In genomic region chr2:129471905-129472304, GRCm38 (mm10) we compare ENCODE assay signal across 8 mouse cellular contexts.
DNase-seq lines count a peak whose midpoint lies in the region; ATAC-seq and TF ChIP-seq lines count a peak whose summit lies in the region.

No protein-coding gene starts in this region.

- 25% methylated on average over 5 of the region's 5 CpGs for WGBS in forebrain, embryonic 14.5 days
- WGBS in forebrain, embryonic 12.5 days: 26% methylated on average over 5 of the region's 5 CpGs
- 14% methylated on average over 5 of the region's 5 CpGs for WGBS in liver, postnatal 0 days (ENCODE audit: insufficient replicate concordance)

- no peaks in the 10 kb centered on the region for H3K36me3 ChIP-seq in forebrain, embryonic 14.5 days (ENCODE audit: control insufficient read depth, insufficient read depth, low read length)
- H3K36me3 ChIP-seq in forebrain, embryonic 12.5 days (replicated peaks): no peaks in the 10 kb centered on the region
- no peaks in the 10 kb centered on the region for H3K36me3 ChIP-seq in liver, postnatal 0 days (replicated peaks; ENCODE audit: insufficient read depth, low read length)

- no peaks in the 10 kb centered on the region for H3K9me3 ChIP-seq in forebrain, embryonic 14.5 days (replicated peaks; ENCODE audit: control insufficient read depth, low read length)
- no peaks in the 10 kb centered on the region for H3K9me3 ChIP-seq in forebrain, embryonic 12.5 days
- no peaks in the 10 kb centered on the region for H3K9me3 ChIP-seq in liver, postnatal 0 days (ENCODE audit: low read length)

- H3K4me2 ChIP-seq in forebrain, embryonic 14.5 days (ENCODE audit: low read length): no peak overlapping the region
- no peak overlapping the region for H3K4me2 ChIP-seq in forebrain, embryonic 12.5 days
- no peak overlapping the region for H3K4me2 ChIP-seq in liver, postnatal 0 days (ENCODE audit: low read depth, low read length)

- TF ChIP-seq EP300 in liver, postnatal 0 days (IDR thresholded peaks at IDR 0.05; ENCODE audit: low read depth): no peak

- no peaks in the 10 kb centered on the region for H3K4me1 ChIP-seq in forebrain, embryonic 14.5 days (ENCODE audit: control insufficient read depth, insufficient read depth, low read length)
- H3K4me1 ChIP-seq in forebrain, embryonic 12.5 days: no peaks in the 10 kb centered on the region
- H3K4me1 ChIP-seq in liver, postnatal 0 days (ENCODE audit: insufficient read depth): no peaks in the 10 kb centered on the region

- no peaks in the 10 kb centered on the region for H3K27me3 ChIP-seq in forebrain, embryonic 14.5 days (replicated peaks; ENCODE audit: control insufficient read depth, insufficient read depth, low read length)
- H3K27me3 ChIP-seq in forebrain, embryonic 12.5 days: no peaks in the 10 kb centered on the region
- H3K27me3 ChIP-seq in liver, postnatal 0 days (ENCODE audit: insufficient read depth, low read length): no peaks in the 10 kb centered on the region

- DNase-seq in forebrain, embryonic 14.5 days (ENCODE audit: low spot score): peak; percentile 67
- no peak for DNase-seq in liver, postnatal 0 days
- DNase-seq in liver: no peak
- peak; percentile 40 for DNase-seq in adipocyte (ENCODE audit: low spot score)
- peak; percentile 11 to 46 for DNase-seq in kidney, postnatal 36 days
- DNase-seq in right cerebral cortex, postnatal 10 days (ENCODE audit: low spot score in 2 of 2): peak; percentile 53 to 60
- no peak for DNase-seq in testis, postnatal 10 days (ENCODE audit: low spot score)

- H3K9ac ChIP-seq in forebrain, embryonic 14.5 days (ENCODE audit: low read length): no peak overlapping the region
- no peak overlapping the region for H3K9ac ChIP-seq in forebrain, embryonic 12.5 days
- no peak overlapping the region for H3K9ac ChIP-seq in liver, postnatal 0 days (replicated peaks)

- no peak overlapping the region for H3K4me3 ChIP-seq in forebrain, embryonic 14.5 days (ENCODE audit: low read depth, low read length)
- H3K4me3 ChIP-seq in forebrain, embryonic 12.5 days (replicated peaks): no peak overlapping the region
- no peak overlapping the region for H3K4me3 ChIP-seq in liver, postnatal 0 days (ENCODE audit: low read depth, low read length)

- H3K27ac ChIP-seq in forebrain, embryonic 14.5 days (ENCODE audit: low read depth, low read length): no peak overlapping the region
- no peak overlapping the region for H3K27ac ChIP-seq in forebrain, embryonic 12.5 days
- no peak overlapping the region for H3K27ac ChIP-seq in liver, postnatal 0 days (ENCODE audit: low read depth)

- no peak for ATAC-seq in forebrain, embryonic 14.5 days
- no peak for ATAC-seq in forebrain, embryonic 12.5 days (ENCODE audit: low FRiP score)
- ATAC-seq in liver, postnatal 0 days: no peak

- TF ChIP-seq CTCF in liver, postnatal 0 days (IDR thresholded peaks at IDR 0.05; ENCODE audit: low read depth): peak; percentile 71

Comparison
In these comparisons a context has a peak if more than half of its experiments do, and no peak if none do; other contexts are left out.
1. DNase-seq: peak in forebrain, embryonic 14.5 days (single experiment), adipocyte (single experiment), kidney, postnatal 36 days (2 of 2) and right cerebral cortex, postnatal 10 days (2 of 2); none in liver, postnatal 0 days (single experiment), liver (single experiment) and testis, postnatal 10 days (single experiment).